Mouse (Mus musculus) MEL (cell line): ENCODE data around the gene Ccdc142. TPM values are rescaled to one million over a fixed set of nuclear protein-coding genes. Genes with fewer than 3 reads are reported as not detected.
A peak's percentile ranks its signal among the peaks of the same experiment; 100 is the strongest.

ENCODE experiments used
- DNase-seq: peaks from one replicate; pipeline ENCODE4 v3.0.0; 2011; ENCODE audit warnings: low read depth, low spot score
- H3K27ac ChIP-seq: 2 replicates; pipeline ENCODE4 v1.5.1; 2012; ENCODE audit warnings: low read depth, mild to moderate bottlenecking, control low read depth, low read length, moderate library complexity; ENCODE audit not compliant: control insufficient read depth
- H3K27me3 ChIP-seq, 2 experiments: fragments of 150-350 bp in 1 of 2; sonication (generic) in 1 of 2; 2 replicates each; pipeline ENCODE4 v1.6.1; 2012; ENCODE audit warnings: low read length in 2 of 2, mild to moderate bottlenecking in 2 of 2, improper control_type of control experiment in 1 of 2, moderate library complexity in 1 of 2; ENCODE audit not compliant: insufficient read depth in 2 of 2, control insufficient read depth in 1 of 2
- H3K36me3 ChIP-seq, 2 experiments: 2 replicates each; pipeline ENCODE4 v1.6.1; 2012 to 2014; ENCODE audit warnings: low read length in 2 of 2, improper control_type of control experiment in 1 of 2, inconsistent platforms in 1 of 2, mild to moderate bottlenecking in 1 of 2; ENCODE audit not compliant: insufficient read depth in 2 of 2, control insufficient read depth in 1 of 2
- H3K4me1 ChIP-seq, 2 experiments: fragments of 150-350 bp in 1 of 2; sonication (generic) in 1 of 2; 2 replicates each; pipeline ENCODE4 v1.6.1; 2012; ENCODE audit warnings: low read length in 2 of 2, improper control_type of control experiment in 1 of 2, mild to moderate bottlenecking in 1 of 2; ENCODE audit not compliant: insufficient read depth in 2 of 2, control insufficient read depth in 1 of 2
- H3K4me3 ChIP-seq, 2 experiments: fragments of 150-350 bp in 1 of 2; sonication (generic) in 1 of 2; 2 replicates each; pipeline ENCODE4 v1.5.1; 2012; ENCODE audit warnings: low read depth in 2 of 2, low read length in 2 of 2, mild to moderate bottlenecking in 2 of 2, moderate library complexity in 2 of 2, control low read depth in 1 of 2, improper control_type of control experiment in 1 of 2; ENCODE audit not compliant: control insufficient read depth in 1 of 2, insufficient read depth in 1 of 2
- H3K79me2 ChIP-seq: 2 replicates; pipeline ENCODE4 v1.6.1; 2012; ENCODE audit warnings: mild to moderate bottlenecking, low read length, moderate library complexity; ENCODE audit not compliant: control insufficient read depth, poor library complexity, insufficient read depth
- H3K9ac ChIP-seq: 2 replicates; pipeline ENCODE4 v1.6.1; 2012; ENCODE audit warnings: low read depth, mild to moderate bottlenecking, control low read depth, low read length, moderate library complexity; ENCODE audit not compliant: control insufficient read depth, poor library complexity, severe bottlenecking
- H3K9me3 ChIP-seq: fragments of 150-350 bp; sonication (generic); replicated peaks from 2 replicates; pipeline ENCODE4 v1.6.1; 2012; ENCODE audit warnings: mild to moderate bottlenecking, low read length, improper control_type of control experiment, moderate library complexity; ENCODE audit not compliant: insufficient read depth
- CHD1 ChIP-seq: IDR thresholded peaks from 2 replicates; pipeline ENCODE4 v1.6.1; 2012; ENCODE audit warnings: low read depth, mild to moderate bottlenecking, inconsistent platforms, low read length, improper control_type of control experiment
- CHD2 ChIP-seq: IDR thresholded peaks from 2 replicates; pipeline ENCODE4 v1.6.1; 2011; ENCODE audit warnings: low read length, improper control_type of control experiment
- CTCF ChIP-seq, 3 experiments: IDR thresholded peaks in 2 of 3; conservative IDR thresholded peaks in 1 of 3; 2 replicates each; pipeline ENCODE4 v1.5.1; 2011 to 2012; ENCODE audit warnings: low read length in 3 of 3, low read depth in 2 of 3, mild to moderate bottlenecking in 2 of 3, improper control_type of control experiment in 1 of 3, inconsistent platforms in 1 of 3, mixed read lengths in 1 of 3, moderate library complexity in 1 of 3; ENCODE audit not compliant: control insufficient read depth in 1 of 3, insufficient read depth in 1 of 3, poor library complexity in 1 of 3, severe bottlenecking in 1 of 3
- E2F4 ChIP-seq: IDR thresholded peaks from 2 replicates; pipeline ENCODE4 v1.6.1; 2011; ENCODE audit warnings: low read depth, low read length, improper control_type of control experiment, borderline replicate concordance
- ELF1 ChIP-seq: IDR thresholded peaks from 2 replicates; pipeline ENCODE4 v1.6.1; 2014; ENCODE audit warnings: low read depth, mild to moderate bottlenecking, inconsistent platforms, low read length, improper control_type of control experiment, moderate library complexity
- ETS1 ChIP-seq: IDR thresholded peaks from 2 replicates; pipeline ENCODE4 v1.6.1; 2012; ENCODE audit warnings: low read depth, mild to moderate bottlenecking, inconsistent platforms, low read length, improper control_type of control experiment, moderate library complexity
- GABPA ChIP-seq: IDR thresholded peaks from 2 replicates; pipeline ENCODE4 v1.6.1; 2012; ENCODE audit warnings: low read depth, mild to moderate bottlenecking, inconsistent platforms, low read length, improper control_type of control experiment, moderate library complexity
- GATA1 ChIP-seq: IDR thresholded peaks from 2 replicates; pipeline ENCODE4 v1.6.1; 2011; ENCODE audit warnings: low read depth, low read length, improper control_type of control experiment
- HCFC1 ChIP-seq: IDR thresholded peaks from 2 replicates; pipeline ENCODE4 v1.6.1; 2012; ENCODE audit warnings: low read depth, mild to moderate bottlenecking, inconsistent platforms, low read length, improper control_type of control experiment, moderate library complexity
- JUND ChIP-seq: IDR thresholded peaks from 2 replicates; pipeline ENCODE4 v1.6.1; 2011; ENCODE audit warnings: low read depth, mild to moderate bottlenecking, improper control_type of control experiment, low read length
- MAFK ChIP-seq: IDR thresholded peaks from 2 replicates; pipeline ENCODE4 v1.6.1; 2011; ENCODE audit warnings: low read depth, mild to moderate bottlenecking, low read length, improper control_type of control experiment, borderline replicate concordance
- MAZ ChIP-seq: IDR thresholded peaks from 2 replicates; pipeline ENCODE4 v1.6.1; 2012; ENCODE audit warnings: low read depth, mild to moderate bottlenecking, inconsistent platforms, low read length, improper control_type of control experiment
- MEF2A ChIP-seq: IDR thresholded peaks from 2 replicates; pipeline ENCODE4 v1.6.1; 2014; ENCODE audit warnings: low read depth, mild to moderate bottlenecking, inconsistent platforms, low read length, improper control_type of control experiment; ENCODE audit not compliant: poor library complexity, insufficient replicate concordance, severe bottlenecking; ENCODE audit errors: extremely low read depth
- MYB ChIP-seq: IDR thresholded peaks from 2 replicates; pipeline ENCODE4 v1.6.1; 2011; ENCODE audit warnings: mild to moderate bottlenecking, low read depth, low read length, improper control_type of control experiment
- MYC ChIP-seq: IDR thresholded peaks from 2 replicates; pipeline ENCODE4 v1.6.1; 2011; ENCODE audit warnings: low read depth, mild to moderate bottlenecking, low read length, improper control_type of control experiment, moderate library complexity
- NELFE ChIP-seq: IDR thresholded peaks from 2 replicates; pipeline ENCODE4 v1.6.1; 2011; ENCODE audit warnings: low read depth, low read length, improper control_type of control experiment
- NRF1 ChIP-seq: IDR thresholded peaks from 2 replicates; pipeline ENCODE4 v1.6.1; 2014; ENCODE audit warnings: low read depth, mild to moderate bottlenecking, inconsistent platforms, low read length, improper control_type of control experiment, moderate library complexity; ENCODE audit not compliant: poor library complexity, insufficient read depth, severe bottlenecking
- POLR2AphosphoS5 ChIP-seq: IDR thresholded peaks from 2 replicates; pipeline ENCODE4 v1.6.1; 2012; ENCODE audit warnings: low read depth, borderline replicate concordance, mild to moderate bottlenecking, inconsistent platforms, low read length, moderate library complexity, mixed read lengths
- RAD21 ChIP-seq: IDR thresholded peaks from 2 replicates; pipeline ENCODE4 v1.6.1; 2011; ENCODE audit warnings: mild to moderate bottlenecking, low read depth, low read length, improper control_type of control experiment
- RCOR1 ChIP-seq: IDR thresholded peaks from 2 replicates; pipeline ENCODE4 v1.6.1; 2012; ENCODE audit warnings: low read depth, mild to moderate bottlenecking, inconsistent platforms, low read length, improper control_type of control experiment
- SIN3A ChIP-seq: IDR thresholded peaks from 2 replicates; pipeline ENCODE4 v1.6.1; 2012; ENCODE audit warnings: low read length, improper control_type of control experiment, inconsistent platforms
- SMC3 ChIP-seq: IDR thresholded peaks from 2 replicates; pipeline ENCODE4 v1.6.1; 2011; ENCODE audit warnings: low read depth, low read length, improper control_type of control experiment
- TAL1 ChIP-seq: IDR thresholded peaks from 2 replicates; pipeline ENCODE4 v1.6.1; 2012; ENCODE audit warnings: mild to moderate bottlenecking, inconsistent platforms, low read length, moderate library complexity, mixed read lengths
- TCF12 ChIP-seq: IDR thresholded peaks from 2 replicates; pipeline ENCODE4 v1.6.1; 2014; ENCODE audit warnings: low read depth, mild to moderate bottlenecking, inconsistent platforms, low read length, improper control_type of control experiment, moderate library complexity
- UBTF ChIP-seq: IDR thresholded peaks from 2 replicates; pipeline ENCODE4 v1.6.1; 2012; ENCODE audit warnings: low read depth, mild to moderate bottlenecking, inconsistent platforms, low read length, improper control_type of control experiment, moderate library complexity, borderline replicate concordance; ENCODE audit not compliant: insufficient read depth
- USF1 ChIP-seq: IDR thresholded peaks from 2 replicates; pipeline ENCODE4 v1.6.1; 2014; ENCODE audit warnings: low read depth, mild to moderate bottlenecking, inconsistent platforms, low read length, improper control_type of control experiment, moderate library complexity
- USF2 ChIP-seq, 2 experiments: IDR thresholded peaks; 2 replicates each; pipeline ENCODE4 v1.6.1; 2011 to 2012; ENCODE audit warnings: improper control_type of control experiment in 2 of 2, low read length in 2 of 2, borderline replicate concordance in 1 of 2, inconsistent platforms in 1 of 2, low read depth in 1 of 2, mild to moderate bottlenecking in 1 of 2; ENCODE audit not compliant: insufficient read depth in 1 of 2
- ZC3H11A ChIP-seq: IDR thresholded peaks from 2 replicates; pipeline ENCODE4 v1.6.1; 2012; ENCODE audit warnings: low read depth, mild to moderate bottlenecking, inconsistent platforms, low read length, improper control_type of control experiment
- ZKSCAN1 ChIP-seq: IDR thresholded peaks from 2 replicates; pipeline ENCODE4 v1.6.1; 2012; ENCODE audit warnings: low read depth, mild to moderate bottlenecking, inconsistent platforms, low read length, improper control_type of control experiment, moderate library complexity
- polyA plus RNA-seq, 2 experiments: library from polyadenylated mRNA; stranded (reverse) in 1 of 2; unstranded in 1 of 2; fragments of >175 nt in 1 of 2; fragments of >200 nt in 1 of 2; gene quantifications; 2 replicates each; pipeline versions ENCODE4 v1.2.1 to v1.2.4; 2012; ENCODE audit warnings: low replicate concordance in 2 of 2, low read depth in 1 of 2; ENCODE audit not compliant: insufficient read length in 2 of 2, insufficient read depth in 1 of 2, missing spikeins in 1 of 2
- total RNA-seq: library from RNA; depleted of rRNA; stranded (reverse); fragments of 300-350 nt; gene quantifications from 2 replicates; pipeline ENCODE4 v1.2.3, GENCODE M21; 2012

Gene Ccdc142
- total and polyA plus RNA-seq, 3 experiments: 2.2 to 5.1 TPM; not detected in 1

DNA sequence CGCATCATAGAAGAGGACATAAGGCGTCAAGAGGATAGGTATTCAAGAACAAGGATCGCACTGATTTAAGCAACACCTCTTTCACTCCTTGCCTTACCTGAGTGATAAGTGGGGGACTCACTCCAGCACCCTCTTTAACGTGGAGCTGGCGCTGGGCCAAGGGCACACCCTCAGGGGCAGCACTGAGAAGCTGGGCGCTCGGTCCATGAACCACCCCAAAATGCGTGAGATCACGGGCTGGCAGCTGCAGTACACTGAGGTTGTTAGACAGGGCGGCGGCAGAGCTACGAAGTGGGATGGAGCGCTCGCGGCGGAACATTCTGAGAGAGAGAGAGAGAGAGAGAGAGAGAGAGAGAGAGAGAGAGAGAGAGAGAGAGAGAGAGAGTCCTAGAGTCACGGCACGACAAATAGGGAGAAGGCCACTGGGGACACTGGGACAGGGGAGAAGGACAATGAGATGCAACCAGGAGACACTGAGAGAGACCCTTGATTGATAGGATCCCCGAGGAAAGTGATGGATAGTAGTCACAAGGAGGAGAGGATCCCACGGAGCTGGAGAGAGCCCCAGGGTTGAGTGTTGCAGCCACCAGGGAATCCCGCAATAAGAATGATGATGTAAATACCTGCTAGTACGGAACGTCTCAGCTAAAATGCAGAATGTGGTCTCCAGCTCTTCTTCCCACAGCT, 54.3 kb downstream of the Ccdc142 start:
- no peaks in the 10 kb centered on the region for H3K9me3 ChIP-seq
- peaks cover 0 to 2% of the 10 kb centered on the region in 2 experiments; a peak in 2 of 4 replicates for H3K36me3 ChIP-seq
- peak; percentile 44 for DNase-seq
- H3K4me1 ChIP-seq: peaks cover 2 to 10% of the 10 kb centered on the region in 2 experiments; a peak in 3 of 4 replicates
- no peaks in the 10 kb centered on the region for H3K27me3 ChIP-seq
- TF ChIP-seq TCF12 (no peak), SIN3A (no peak), ELF1 (no peak), NELFE (no peak), JUND (peak; percentile 91; the same call in 1 of the 2 replicates), POLR2AphosphoS5 (no peak)
- TF ChIP-seq, all 39 proteins: peak for 1
- peak overlapping the region; percentile 78 to 87 for H3K4me3 ChIP-seq
- peak overlapping the region; percentile 57 for H3K9ac ChIP-seq
- H3K79me2 ChIP-seq: no peaks in the 10 kb centered on the region
- no peak overlapping the region for H3K27ac ChIP-seq

DNA sequence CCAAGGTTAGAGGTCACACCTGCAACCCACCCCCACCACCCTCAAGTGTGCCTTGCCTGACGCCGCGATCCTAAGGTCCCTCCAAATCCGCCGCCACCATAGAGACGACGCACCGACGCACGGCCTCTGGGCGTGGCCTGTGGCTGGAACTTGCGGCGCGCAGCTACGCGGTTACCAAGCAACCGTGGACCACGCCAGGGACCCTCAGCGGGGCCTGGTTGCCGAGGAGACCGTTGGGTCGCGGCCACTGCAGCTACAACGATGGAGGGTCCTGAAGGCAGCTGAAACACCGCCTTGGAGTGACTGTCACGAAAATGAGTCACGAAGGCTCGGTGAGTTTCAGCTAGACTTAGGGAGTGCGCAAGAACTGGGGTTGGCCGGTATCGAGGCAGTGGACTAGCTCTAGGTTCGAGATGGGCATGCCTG, 54.9 kb downstream of the Ccdc142 start, which contains the start of the genes Wdr54 and 1700003E16Rik:
Gene Wdr54, minus strand, starts transcription at position 139 of the 426 bp plus-strand sequence.
Gene 1700003E16Rik, plus strand, starts transcription at position 146 of the 426 bp plus-strand sequence.
- H3K36me3 ChIP-seq: peaks cover 0 to 2% of the 10 kb centered on the region in 2 experiments; a peak in 2 of 4 replicates
- H3K27me3 ChIP-seq: no peaks in the 10 kb centered on the region
- H3K4me1 ChIP-seq: peaks cover 2 to 10% of the 10 kb centered on the region in 2 experiments; a peak in 3 of 4 replicates
- H3K27ac ChIP-seq: no peak within 1 kb of the TSS
- H3K9me3 ChIP-seq: no peaks in the 10 kb centered on the region
- H3K9ac ChIP-seq: peak within 1 kb of the TSS; percentile 57
- H3K79me2 ChIP-seq: no peaks in the 10 kb centered on the region
- DNase-seq: peak; percentile 89
- H3K4me3 ChIP-seq: peak within 1 kb of the TSS; percentile 78 to 87
- TF ChIP-seq MYC (no peak), CHD1 (no peak), MAFK (no peak), RCOR1 (no peak), GABPA (no peak), ETS1 (no peak), ZC3H11A (no peak), UBTF (no peak), GATA1 (no peak), TAL1 (no peak), RAD21 (no peak), POLR2AphosphoS5 (no peak), CTCF (IDR thresholded peaks at IDR 0.05 in 2 of 3, conservative IDR thresholded peaks at IDR 0.05 in 1 of 3; ENCODE audit: control insufficient read depth in 1 of 3, insufficient read depth in 1 of 3, low read depth in 2 of 3, low read length in 3 of 3, poor library complexity in 1 of 3, severe bottlenecking in 1 of 3) (no peak), HCFC1 (peak; percentile 60; the same call in 1 of the 2 replicates), TCF12 (0 out of 2 replicates have a peak, but pooled peaks have one; percentile 39), CHD2 (no peak), MYB (no peak), ZKSCAN1 (no peak), USF1 (no peak), USF2 (IDR thresholded peaks at IDR 0.05; ENCODE audit: borderline replicate concordance in 1 of 2, insufficient read depth in 1 of 2, low read depth in 1 of 2, low read length in 2 of 2) (no peak), NRF1 (no peak), E2F4 (no peak), MAZ (0 out of 2 replicates have a peak, but pooled peaks have one; percentile 20), MEF2A (no peak), NELFE (peak; percentile 54), SMC3 (no peak)
